Mouse (Mus musculus): Measurements from ENCODE around the gene Car11. TPM values are rescaled to one million over a fixed set of nuclear protein-coding genes. Genes with fewer than 3 reads are reported as not detected.

Gene Car11
- polyA plus RNA-seq, 1 experiment from 2014 or later = 8.8 TPM

DNA sequence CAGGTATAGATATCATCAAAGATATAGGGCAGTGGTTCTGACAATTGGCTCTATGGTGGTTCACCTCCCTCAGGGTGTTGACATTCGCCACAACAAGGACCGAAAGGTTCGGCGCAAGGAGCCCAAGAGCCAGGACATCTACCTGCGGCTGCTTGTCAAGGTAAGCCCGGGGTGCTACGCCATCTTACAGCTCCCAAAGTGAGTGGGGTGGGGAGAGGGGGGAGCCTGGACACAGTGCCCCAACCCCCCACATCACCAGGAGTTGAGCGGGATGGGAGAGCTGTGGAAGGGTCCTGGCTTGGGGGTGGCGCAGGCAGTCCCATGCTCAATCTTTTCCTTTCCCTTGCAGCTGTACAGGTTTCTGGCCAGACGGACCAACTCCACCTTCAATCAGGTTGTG, 19.5 kb downstream of the Car11 start:
- Histone ChIP-seq H3K4me3 (replicated peaks) (peak overlapping the region; percentile 95), H3K27ac (no peak overlapping the region), H3K9ac (replicated peaks) (peak overlapping the region; percentile 98), H3K9me3 (no peaks in the 10 kb centered on the region), H3K36me3 (peaks cover 52% of the 10 kb centered on the region), H3K4me2 (peak overlapping the region; percentile 98), H3K27me3 (no peaks in the 10 kb centered on the region), H3K4me1 (replicated peaks) (peaks cover 44% of the 10 kb centered on the region)
- WGBS = 82% methylated on average over 10 of the region's 10 CpGs
- ATAC-seq (ENCODE audit: insufficient number of reproducible peaks, insufficient read depth, low FRiP score, low TSS enrichment, low read depth) = no peak

DNA sequence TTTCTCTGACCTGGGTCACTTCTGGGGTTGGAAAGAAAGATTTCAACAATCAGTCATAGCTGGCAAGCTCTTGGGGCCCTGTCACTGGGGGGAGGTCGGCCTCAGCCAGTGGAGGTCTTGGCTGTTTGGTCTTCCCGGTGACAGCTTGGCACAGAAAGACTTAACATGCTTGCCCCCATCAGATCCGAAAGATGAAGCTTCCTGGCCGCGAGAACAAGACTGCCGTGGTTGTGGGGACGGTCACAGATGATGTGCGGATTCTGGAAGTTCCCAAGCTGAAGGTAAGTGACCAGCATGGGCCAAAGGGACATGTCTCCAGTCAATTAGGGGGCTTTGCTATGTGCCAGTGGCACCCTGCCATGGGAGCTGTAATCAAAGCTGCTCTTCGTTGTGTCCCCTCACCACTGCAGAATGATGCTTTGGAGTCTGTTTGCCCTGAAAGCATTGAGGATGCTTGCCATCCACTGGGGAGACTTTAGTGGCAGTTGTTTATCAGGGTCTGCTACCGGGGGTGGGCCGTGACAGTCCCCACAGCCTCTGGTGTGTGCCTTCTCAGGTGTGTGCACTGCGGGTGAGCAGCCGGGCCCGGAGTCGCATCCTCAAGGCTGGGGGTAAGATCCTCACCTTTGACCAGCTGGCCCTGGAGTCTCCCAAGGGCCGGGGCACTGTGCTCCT, 20.2 kb downstream of the Car11 start:
- Histone ChIP-seq H3K27me3 (no peaks in the 10 kb centered on the region), H3K9ac (replicated peaks) (peak overlapping the region; percentile 98; the same call in 1 of the 2 replicates), H3K36me3 (peaks cover 59% of the 10 kb centered on the region), H3K9me3 (no peaks in the 10 kb centered on the region), H3K27ac (no peak overlapping the region), H3K4me3 (replicated peaks) (peak overlapping the region; percentile 95), H3K4me2 (peak overlapping the region; percentile 98), H3K4me1 (replicated peaks) (peaks cover 37% of the 10 kb centered on the region)
- 91% methylated on average over 16 of the region's 16 CpGs for whole genome bisulfite sequencing
- no peak for ATAC-seq (ENCODE audit: insufficient number of reproducible peaks, insufficient read depth, low FRiP score, low TSS enrichment, low read depth)

DNA sequence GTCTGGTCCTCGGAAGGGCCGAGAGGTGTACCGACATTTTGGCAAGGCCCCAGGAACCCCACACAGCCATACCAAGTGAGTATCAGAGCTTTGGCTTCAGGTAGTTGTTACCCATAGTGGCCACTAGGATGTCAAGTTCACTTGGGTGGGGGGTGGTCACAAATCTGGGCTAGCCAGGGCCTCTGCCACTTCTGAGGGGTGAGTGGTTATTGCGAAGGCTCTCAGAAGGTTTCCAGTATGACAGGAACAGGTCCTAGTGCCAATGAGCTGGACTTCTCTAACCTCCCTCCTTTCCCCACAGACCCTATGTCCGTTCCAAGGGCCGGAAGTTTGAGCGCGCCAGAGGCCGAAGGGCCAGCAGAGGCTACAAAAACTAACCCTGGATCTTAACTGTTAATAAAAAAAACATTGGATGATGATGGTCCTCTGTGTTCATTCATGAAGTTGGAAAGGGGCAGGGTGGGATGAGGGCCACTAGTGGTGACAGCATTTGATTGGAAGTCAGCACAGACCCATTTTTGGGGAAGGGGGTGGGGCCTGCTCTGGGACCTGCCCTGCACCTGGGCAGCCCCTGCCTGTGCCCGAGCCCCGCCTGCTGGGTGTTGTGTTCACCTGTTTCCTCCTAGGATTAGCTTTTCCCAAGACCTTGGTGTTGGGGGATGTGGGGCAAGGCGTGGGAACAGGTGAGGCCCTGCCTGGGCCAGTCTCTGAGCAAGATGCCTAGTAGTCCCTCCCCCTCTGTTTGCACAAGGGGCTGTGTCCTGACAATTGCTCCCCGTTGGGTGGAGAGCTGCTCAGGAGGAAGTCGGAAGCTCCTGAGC, 21.0 kb downstream of the Car11 start, which contains the start of gene Fam83e:
TSS of gene Fam83e (plus strand) at position 800 of the 821 bp plus-strand sequence.
- WGBS = 84% methylated on average over 14 of the region's 14 CpGs
- Histone ChIP-seq H3K9me3 (no peaks in the 10 kb centered on the region), H3K27me3 (no peaks in the 10 kb centered on the region), H3K4me3 (replicated peaks) (0 out of 2 replicates have a peak within 1 kb of the TSS, but pooled peaks have one; percentile 4), H3K4me2 (peak within 1 kb of the TSS; percentile 98; the same call in 1 of the 2 replicates), H3K27ac (0 out of 2 replicates have a peak within 1 kb of the TSS, but pooled peaks have one; percentile 23), H3K4me1 (replicated peaks) (peaks cover 33% of the 10 kb centered on the region), H3K36me3 (peaks cover 66% of the 10 kb centered on the region), H3K9ac (replicated peaks) (no peak within 1 kb of the TSS)
- ATAC-seq (ENCODE audit: insufficient number of reproducible peaks, insufficient read depth, low FRiP score, low TSS enrichment, low read depth) = no peak

- WGBS = 82% methylated on average over 7 of the region's 7 CpGs
Observed at GRCm38 (mm10) chr7:45721234-45721571, 21.6 kb downstream of the Car11 start.

DNA sequence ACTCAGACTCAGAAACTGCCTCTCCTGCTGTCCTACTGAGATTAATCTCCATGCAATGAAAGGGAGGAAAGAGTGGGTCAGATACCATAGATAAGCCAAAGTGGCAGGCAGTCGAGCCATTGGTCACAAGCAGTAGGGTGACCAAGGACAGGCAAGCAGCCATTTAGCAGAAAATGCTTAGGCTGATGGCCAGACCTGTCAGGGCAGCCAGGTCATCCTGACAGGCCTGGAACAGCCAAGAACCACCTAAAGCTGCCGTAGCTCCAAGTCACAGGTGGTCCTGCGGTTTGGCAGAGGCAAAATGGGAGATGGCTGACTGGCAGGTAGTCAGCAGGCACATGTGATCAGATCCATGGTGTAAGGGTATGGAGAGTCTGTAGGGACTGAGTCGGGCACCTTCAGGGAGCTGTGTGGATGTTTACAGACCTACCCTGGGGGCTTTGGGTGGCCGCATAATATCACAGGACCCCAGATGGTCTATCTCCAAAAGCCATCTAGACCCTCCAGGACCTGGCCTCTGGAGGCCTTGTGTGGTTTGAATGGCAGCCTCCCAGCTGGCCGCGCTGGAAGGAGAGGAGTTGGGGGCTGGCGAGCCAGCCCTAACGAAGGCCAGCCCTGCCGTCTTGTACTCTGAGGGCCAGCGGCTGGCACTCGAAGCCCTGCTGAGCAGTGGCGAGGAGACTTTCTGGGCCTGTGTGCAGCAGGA, 22.2 kb downstream of the Car11 start:
- ATAC-seq (ENCODE audit: insufficient number of reproducible peaks, insufficient read depth, low FRiP score, low TSS enrichment, low read depth) = no peak
- Histone ChIP-seq H3K9me3 (no peaks in the 10 kb centered on the region), H3K27me3 (no peaks in the 10 kb centered on the region), H3K36me3 (peaks cover 78% of the 10 kb centered on the region), H3K4me3 (replicated peaks) (no peak overlapping the region), H3K4me2 (no peak overlapping the region), H3K27ac (0 out of 2 replicates have a peak overlapping the region, but pooled peaks have one; percentile 23), H3K9ac (replicated peaks) (no peak overlapping the region), H3K4me1 (replicated peaks) (peaks cover 22% of the 10 kb centered on the region)
- WGBS = 62% methylated on average over 13 of the region's 13 CpGs

More at GRCm38 (mm10) chr7:45721234-45721571, 21.6 kb downstream of the Car11 start:
- Histone ChIP-seq H3K4me3 (replicated peaks) (0 out of 2 replicates have a peak overlapping the region, but pooled peaks have one; percentile 4), H3K27ac (no peak overlapping the region), H3K4me1 (replicated peaks) (peaks cover 28% of the 10 kb centered on the region), H3K9ac (replicated peaks) (no peak overlapping the region), H3K27me3 (no peaks in the 10 kb centered on the region), H3K4me2 (no peak overlapping the region), H3K36me3 (peaks cover 72% of the 10 kb centered on the region), H3K9me3 (no peaks in the 10 kb centered on the region)
- no peak for ATAC-seq (ENCODE audit: insufficient number of reproducible peaks, insufficient read depth, low FRiP score, low TSS enrichment, low read depth)

GRCm38 (mm10) chr7:45722348-45722713, 22.7 kb downstream of the Car11 start:
- Histone ChIP-seq H3K9me3 (no peaks in the 10 kb centered on the region), H3K27ac (no peak overlapping the region), H3K9ac (replicated peaks) (no peak overlapping the region), H3K36me3 (peaks cover 83% of the 10 kb centered on the region), H3K4me2 (no peak overlapping the region), H3K4me3 (replicated peaks) (no peak overlapping the region), H3K27me3 (no peaks in the 10 kb centered on the region), H3K4me1 (replicated peaks) (peaks cover 18% of the 10 kb centered on the region)
- no peak for ATAC-seq (ENCODE audit: insufficient number of reproducible peaks, insufficient read depth, low FRiP score, low TSS enrichment, low read depth)
- 79% methylated on average over 12 of the region's 13 CpGs for WGBS

GRCm38 (mm10) chr7:45723301-45723700, 23.7 kb downstream of the Car11 start:
- Histone ChIP-seq H3K9ac (replicated peaks) (no peak overlapping the region), H3K4me3 (replicated peaks) (no peak overlapping the region; the same call in 1 of the 2 replicates), H3K36me3 (peaks cover 88% of the 10 kb centered on the region), H3K9me3 (no peaks in the 10 kb centered on the region), H3K27me3 (no peaks in the 10 kb centered on the region), H3K4me1 (replicated peaks) (peaks cover 18% of the 10 kb centered on the region), H3K27ac (no peak overlapping the region), H3K4me2 (no peak overlapping the region)
- WGBS = 86% methylated on average over 4 of the region's 4 CpGs
- no peak for ATAC-seq (ENCODE audit: insufficient number of reproducible peaks, insufficient read depth, low FRiP score, low TSS enrichment, low read depth)

GRCm38 (mm10) chr7:45723781-45724180, 24.1 kb downstream of the Car11 start:
- Histone ChIP-seq H3K4me2 (no peak overlapping the region), H3K36me3 (peaks cover 90% of the 10 kb centered on the region), H3K4me1 (replicated peaks) (peaks cover 17% of the 10 kb centered on the region), H3K27ac (no peak overlapping the region), H3K4me3 (replicated peaks) (no peak overlapping the region), H3K9me3 (no peaks in the 10 kb centered on the region), H3K9ac (replicated peaks) (no peak overlapping the region), H3K27me3 (no peaks in the 10 kb centered on the region)
- WGBS = 92% methylated on average over 14 of the region's 14 CpGs
- ATAC-seq (ENCODE audit: insufficient number of reproducible peaks, insufficient read depth, low FRiP score, low TSS enrichment, low read depth) = no peak

DNA sequence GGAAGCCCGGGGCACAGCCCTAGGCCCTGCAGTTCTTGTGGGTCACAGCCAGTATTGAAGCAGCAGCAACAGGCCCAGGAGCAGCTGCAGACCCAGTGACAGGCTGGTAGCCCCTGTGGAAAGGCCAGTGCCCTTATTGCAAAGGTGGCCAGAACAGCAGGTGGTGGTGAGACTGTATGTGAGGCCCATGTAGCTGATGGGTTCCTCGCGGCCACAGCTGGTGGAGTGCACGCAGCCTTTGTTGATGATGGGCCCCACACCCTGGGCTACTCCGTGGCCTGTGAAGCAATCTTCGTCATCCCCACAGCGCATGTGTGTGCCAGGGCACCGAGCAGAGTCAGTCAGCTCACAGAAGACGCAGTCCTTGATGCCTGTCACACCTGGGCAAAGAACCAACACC, 25.5 kb downstream of the Car11 start:
- Histone ChIP-seq H3K36me3 (peaks cover 92% of the 10 kb centered on the region), H3K27me3 (no peaks in the 10 kb centered on the region), H3K9me3 (no peaks in the 10 kb centered on the region), H3K9ac (replicated peaks) (no peak overlapping the region), H3K27ac (no peak overlapping the region), H3K4me2 (no peak overlapping the region), H3K4me3 (replicated peaks) (no peak overlapping the region), H3K4me1 (replicated peaks) (peaks cover 3% of the 10 kb centered on the region)
- 91% methylated on average over 9 of the region's 9 CpGs for WGBS
- ATAC-seq (ENCODE audit: insufficient number of reproducible peaks, insufficient read depth, low FRiP score, low TSS enrichment, low read depth) = no peak

DNA sequence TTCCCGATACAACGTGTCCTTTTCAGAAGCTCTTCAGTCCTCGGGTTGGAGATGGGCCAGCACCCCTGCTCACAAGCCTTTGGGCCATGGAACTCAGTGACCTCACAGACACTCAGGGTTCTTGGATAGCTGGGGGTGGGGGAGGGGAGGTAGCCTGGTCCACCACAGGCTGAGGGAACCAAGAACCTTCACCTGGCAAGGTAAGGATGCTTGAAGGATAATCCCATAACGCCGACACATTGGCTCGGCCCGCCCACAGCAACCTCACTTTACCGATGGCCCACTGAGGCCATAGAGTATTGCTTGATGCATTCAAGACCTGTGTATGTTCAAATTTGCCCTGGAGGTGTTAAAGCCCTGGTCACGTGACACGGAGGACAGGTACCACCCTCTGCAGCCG, 26.1 kb downstream of the Car11 start, which contains the start of gene Spaca4:
TSS of gene Spaca4 (minus strand) at position 101 of the 400 bp plus-strand sequence.
- H3K27me3 ChIP-seq = no peaks in the 10 kb centered on the region
- peaks cover 9% of the 10 kb centered on the region for H3K4me1 ChIP-seq (replicated peaks)
- H3K36me3 ChIP-seq = peaks cover 86% of the 10 kb centered on the region
- no peak within 1 kb of the TSS for H3K4me2 ChIP-seq
- H3K9ac ChIP-seq (replicated peaks) = 0 out of 2 replicates have a peak within 1 kb of the TSS, but pooled peaks have one; percentile 27
- no peak within 1 kb of the TSS for H3K4me3 ChIP-seq (replicated peaks)
- H3K27ac ChIP-seq = no peak within 1 kb of the TSS
- H3K9me3 ChIP-seq = no peaks in the 10 kb centered on the region
- WGBS = 97% methylated on average over 11 of the region's 11 CpGs
- no peak for ATAC-seq (ENCODE audit: insufficient number of reproducible peaks, insufficient read depth, low FRiP score, low TSS enrichment, low read depth)

DNA sequence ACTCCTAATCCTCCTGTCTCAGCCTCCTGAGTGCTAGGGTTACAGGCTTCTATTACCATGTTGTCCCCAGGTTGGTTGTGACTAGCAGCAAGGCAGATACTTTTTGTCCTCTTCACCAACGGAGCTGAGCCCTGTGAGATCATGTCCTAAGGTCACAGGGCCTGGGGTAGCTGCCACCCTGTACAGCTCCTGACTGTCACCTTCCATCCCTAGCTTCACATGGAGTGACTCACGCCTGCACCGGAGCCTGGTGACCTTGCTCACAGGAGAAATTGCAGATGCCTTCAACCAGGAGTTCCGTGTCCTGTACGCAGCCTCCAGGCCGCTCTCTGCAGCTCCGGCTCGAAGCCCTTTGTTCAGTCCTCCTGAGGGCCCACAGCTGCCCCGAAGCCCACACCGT, 26.8 kb downstream of the Car11 start:
- H3K36me3 ChIP-seq = peaks cover 79% of the 10 kb centered on the region
- no peaks in the 10 kb centered on the region for H3K27me3 ChIP-seq
- 0 out of 2 replicates have a peak overlapping the region, but pooled peaks have one; percentile 27 for H3K9ac ChIP-seq (replicated peaks)
- no peak overlapping the region for H3K27ac ChIP-seq
- peaks cover 13% of the 10 kb centered on the region for H3K4me1 ChIP-seq (replicated peaks)
- ATAC-seq (ENCODE audit: insufficient number of reproducible peaks, insufficient read depth, low FRiP score, low TSS enrichment, low read depth) = no peak
- WGBS = 92% methylated on average over 10 of the region's 10 CpGs
- no peak overlapping the region for H3K4me2 ChIP-seq
- no peak overlapping the region for H3K4me3 ChIP-seq (replicated peaks)
- H3K9me3 ChIP-seq = no peaks in the 10 kb centered on the region
